Mouse (Mus musculus) MEL (cell line): ENCODE measurements around the gene Haus2. TPM values are rescaled to one million over a fixed set of nuclear protein-coding genes. Genes with fewer than 3 reads are reported as not detected.

Experiments
- DNase-seq: peaks from one replicate; pipeline ENCODE4 v3.0.0; 2011; ENCODE audit warnings: low read depth, low spot score
- H3K27ac ChIP-seq: 2 replicates; pipeline ENCODE4 v1.5.1; 2012; ENCODE audit warnings: low read depth, mild to moderate bottlenecking, control low read depth, low read length, moderate library complexity; ENCODE audit not compliant: control insufficient read depth
- H3K27me3 ChIP-seq, 2 experiments: fragments of 150-350 bp in 1 of 2; sonication (generic) in 1 of 2; 2 replicates each; pipeline ENCODE4 v1.6.1; 2012; ENCODE audit warnings: low read length in 2 of 2, mild to moderate bottlenecking in 2 of 2, improper control_type of control experiment in 1 of 2, moderate library complexity in 1 of 2; ENCODE audit not compliant: insufficient read depth in 2 of 2, control insufficient read depth in 1 of 2
- H3K36me3 ChIP-seq, 2 experiments: 2 replicates each; pipeline ENCODE4 v1.6.1; 2012 to 2014; ENCODE audit warnings: low read length in 2 of 2, improper control_type of control experiment in 1 of 2, inconsistent platforms in 1 of 2, mild to moderate bottlenecking in 1 of 2; ENCODE audit not compliant: insufficient read depth in 2 of 2, control insufficient read depth in 1 of 2
- H3K4me1 ChIP-seq, 2 experiments: fragments of 150-350 bp in 1 of 2; sonication (generic) in 1 of 2; 2 replicates each; pipeline ENCODE4 v1.6.1; 2012; ENCODE audit warnings: low read length in 2 of 2, improper control_type of control experiment in 1 of 2, mild to moderate bottlenecking in 1 of 2; ENCODE audit not compliant: insufficient read depth in 2 of 2, control insufficient read depth in 1 of 2
- H3K4me3 ChIP-seq, 2 experiments: fragments of 150-350 bp in 1 of 2; sonication (generic) in 1 of 2; 2 replicates each; pipeline ENCODE4 v1.5.1; 2012; ENCODE audit warnings: low read depth in 2 of 2, low read length in 2 of 2, mild to moderate bottlenecking in 2 of 2, moderate library complexity in 2 of 2, control low read depth in 1 of 2, improper control_type of control experiment in 1 of 2; ENCODE audit not compliant: control insufficient read depth in 1 of 2, insufficient read depth in 1 of 2
- H3K79me2 ChIP-seq: 2 replicates; pipeline ENCODE4 v1.6.1; 2012; ENCODE audit warnings: mild to moderate bottlenecking, low read length, moderate library complexity; ENCODE audit not compliant: control insufficient read depth, poor library complexity, insufficient read depth
- H3K9ac ChIP-seq: 2 replicates; pipeline ENCODE4 v1.6.1; 2012; ENCODE audit warnings: low read depth, mild to moderate bottlenecking, control low read depth, low read length, moderate library complexity; ENCODE audit not compliant: control insufficient read depth, poor library complexity, severe bottlenecking
- H3K9me3 ChIP-seq: fragments of 150-350 bp; sonication (generic); replicated peaks from 2 replicates; pipeline ENCODE4 v1.6.1; 2012; ENCODE audit warnings: mild to moderate bottlenecking, low read length, improper control_type of control experiment, moderate library complexity; ENCODE audit not compliant: insufficient read depth
- E2F4 ChIP-seq: IDR thresholded peaks from 2 replicates; pipeline ENCODE4 v1.6.1; 2011; ENCODE audit warnings: low read depth, low read length, improper control_type of control experiment, borderline replicate concordance
- HCFC1 ChIP-seq: IDR thresholded peaks from 2 replicates; pipeline ENCODE4 v1.6.1; 2012; ENCODE audit warnings: low read depth, mild to moderate bottlenecking, inconsistent platforms, low read length, improper control_type of control experiment, moderate library complexity
- MAFK ChIP-seq: IDR thresholded peaks from 2 replicates; pipeline ENCODE4 v1.6.1; 2011; ENCODE audit warnings: low read depth, mild to moderate bottlenecking, low read length, improper control_type of control experiment, borderline replicate concordance
- MEF2A ChIP-seq: IDR thresholded peaks from 2 replicates; pipeline ENCODE4 v1.6.1; 2014; ENCODE audit warnings: low read depth, mild to moderate bottlenecking, inconsistent platforms, low read length, improper control_type of control experiment; ENCODE audit not compliant: poor library complexity, insufficient replicate concordance, severe bottlenecking; ENCODE audit errors: extremely low read depth
- MXI1 ChIP-seq: IDR thresholded peaks from 2 replicates; pipeline ENCODE4 v1.6.1; 2011; ENCODE audit warnings: mild to moderate bottlenecking, low read depth, low read length, improper control_type of control experiment
- MYB ChIP-seq: IDR thresholded peaks from 2 replicates; pipeline ENCODE4 v1.6.1; 2011; ENCODE audit warnings: mild to moderate bottlenecking, low read depth, low read length, improper control_type of control experiment
- RCOR1 ChIP-seq: IDR thresholded peaks from 2 replicates; pipeline ENCODE4 v1.6.1; 2012; ENCODE audit warnings: low read depth, mild to moderate bottlenecking, inconsistent platforms, low read length, improper control_type of control experiment
- SIN3A ChIP-seq: IDR thresholded peaks from 2 replicates; pipeline ENCODE4 v1.6.1; 2012; ENCODE audit warnings: low read length, improper control_type of control experiment, inconsistent platforms
- SMC3 ChIP-seq: IDR thresholded peaks from 2 replicates; pipeline ENCODE4 v1.6.1; 2011; ENCODE audit warnings: low read depth, low read length, improper control_type of control experiment
- TBP ChIP-seq: IDR thresholded peaks from 2 replicates; pipeline ENCODE4 v1.8.0; 2011; ENCODE audit warnings: low read depth, low read length, improper control_type of control experiment
- ZNF384 ChIP-seq: IDR thresholded peaks from 2 replicates; pipeline ENCODE4 v1.6.1; 2012; ENCODE audit warnings: low read depth, mild to moderate bottlenecking, inconsistent platforms, low read length, improper control_type of control experiment
- polyA plus RNA-seq, 2 experiments: library from polyadenylated mRNA; stranded (reverse) in 1 of 2; unstranded in 1 of 2; fragments of >175 nt in 1 of 2; fragments of >200 nt in 1 of 2; gene quantifications; 2 replicates each; pipeline versions ENCODE4 v1.2.1 to v1.2.4; 2012; ENCODE audit warnings: low replicate concordance in 2 of 2, low read depth in 1 of 2; ENCODE audit not compliant: insufficient read length in 2 of 2, insufficient read depth in 1 of 2, missing spikeins in 1 of 2
- total RNA-seq: library from RNA; depleted of rRNA; stranded (reverse); fragments of 300-350 nt; gene quantifications from 2 replicates; pipeline ENCODE4 v1.2.3, GENCODE M21; 2012

Haus2 gene
- total and polyA plus RNA-seq, 3 experiments = 14.5 to 16.7 TPM; not detected in 1

GRCm38 (mm10) chr2:120622920-120623319 lies 13.7 kb downstream of the Haus2 start:
- Histone ChIP-seq H3K4me1 (0 out of 4 replicates have a peak, but pooled peaks cover 0 to 2% of the 10 kb centered on the region in 2 experiments), H3K9me3 (no peaks in the 10 kb centered on the region), H3K4me3 (no peak overlapping the region), H3K9ac (no peak overlapping the region), H3K27ac (no peak overlapping the region), H3K79me2 (no peaks in the 10 kb centered on the region), H3K36me3 (peaks cover 2 to 7% of the 10 kb centered on the region in 2 experiments; a peak in 1 of 4 replicates), H3K27me3 (no peaks in the 10 kb centered on the region)
- TF ChIP-seq TBP = no peak
- no peak for TF ChIP-seq SMC3
- TF ChIP-seq HCFC1 = no peak
- TF ChIP-seq RCOR1 = no peak
- TF ChIP-seq MEF2A = no peak
- no peak for TF ChIP-seq E2F4
- DNase-seq = no peak

- Histone ChIP-seq H3K27ac (no peak overlapping the region), H3K4me3 (peak overlapping the region; percentile 57 to 99), H3K4me1 (peaks cover 0 to 30% of the 10 kb centered on the region in 2 experiments), H3K79me2 (no peaks in the 10 kb centered on the region), H3K9ac (peak overlapping the region; percentile 53), H3K9me3 (no peaks in the 10 kb centered on the region), H3K36me3 (peaks cover 0 to 28% of the 10 kb centered on the region in 2 experiments; a peak in 2 of 4 replicates), H3K27me3 (no peaks in the 10 kb centered on the region)
- TF ChIP-seq MXI1 (no peak), MAFK (peak; percentile 49; the same call in 1 of the 2 replicates), SIN3A (peak; percentile 59; the same call in 1 of the 2 replicates), TBP (peak; percentile 96), MYB (no peak), HCFC1 (no peak), ZNF384 (peak; percentile 70)
- no peak for DNase-seq
These were observed 19.1 kb downstream of the Haus2 start for GRCm38 (mm10) chr2:120628076-120628865.
